Mouse (Mus musculus): ENCODE results near the gene Cntn4.

GRCm38 (mm10) chr6:106520367-106520766, 842.9 kb downstream of the Cntn4 start:
- TF ChIP-seq POLR2A (IDR thresholded peaks at IDR 0.05; ENCODE audit: borderline replicate concordance, control insufficient read depth, low read depth, low read length) = no peak
- no peak for TF ChIP-seq CTCF (IDR thresholded peaks at IDR 0.05; ENCODE audit: control insufficient read depth, insufficient read depth, low read length)

Data from bone marrow, adult 2 months (tissue).